Mouse (Mus musculus) small intestine, adult 2 months (tissue): ENCODE results near the gene Igsf3.

Source experiments
- CTCF ChIP-seq: fragments of 200-500 bp; IDR thresholded peaks from 2 replicates; pipeline ENCODE4 v1.5.1; 2012; ENCODE audit warnings: low read depth, mild to moderate bottlenecking, control low read depth, inconsistent platforms, low read length, moderate library complexity, mixed read lengths; ENCODE audit not compliant: insufficient replicate concordance, insufficient read length; ENCODE audit errors: extremely low read depth
- POLR2A ChIP-seq: fragments of 200-500 bp; IDR thresholded peaks from 2 replicates; pipeline ENCODE4 v1.6.1; 2012; ENCODE audit warnings: low read depth, mild to moderate bottlenecking, control low read depth, inconsistent platforms, low read length, moderate library complexity

- TF ChIP-seq CTCF (no peak), POLR2A (no peak)
Measured at GRCm38 (mm10) chr3:101450811-101451428, 74.0 kb downstream of the Igsf3 start.
